Mouse (Mus musculus): ENCODE results near the gene Aar2. TPM values are rescaled to one million over a fixed set of nuclear protein-coding genes. Genes with fewer than 3 reads are reported as not detected.

Gene Aar2
- polyA plus RNA-seq, 1 experiment from 2014 or later, result 45.7 TPM

GRCm38 (mm10) chr2:156529726-156530125, 17.7 kb upstream of the Aar2 start:
- Histone ChIP-seq H3K9me3 (no peaks in the 10 kb centered on the region), H3K36me3 (peaks cover 59% of the 10 kb centered on the region), H3K4me1 (replicated peaks) (no peaks in the 10 kb centered on the region), H3K27me3 (0 out of 2 replicates have a peak, but pooled peaks cover 3% of the 10 kb centered on the region), H3K4me2 (no peak overlapping the region), H3K9ac (no peak overlapping the region), H3K27ac (no peak overlapping the region), H3K4me3 (no peak overlapping the region)
- no peak for ATAC-seq (ENCODE audit: low FRiP score)
- 64% methylated on average over 2 of the region's 2 CpGs for WGBS

- Histone ChIP-seq H3K4me3 (no peak overlapping the region), H3K27ac (no peak overlapping the region), H3K4me2 (no peak overlapping the region), H3K27me3 (0 out of 2 replicates have a peak, but pooled peaks cover 3% of the 10 kb centered on the region), H3K4me1 (replicated peaks) (no peaks in the 10 kb centered on the region), H3K36me3 (peaks cover 64% of the 10 kb centered on the region), H3K9ac (no peak overlapping the region), H3K9me3 (no peaks in the 10 kb centered on the region)
- WGBS, result 92% methylated on average over 2 of the region's 2 CpGs
- ATAC-seq (ENCODE audit: low FRiP score), result no peak
Measured at GRCm38 (mm10) chr2:156533160-156533559, 14.2 kb upstream of the Aar2 start.

- Histone ChIP-seq H3K9ac (no peak overlapping the region), H3K9me3 (no peaks in the 10 kb centered on the region), H3K4me2 (no peak overlapping the region), H3K4me1 (replicated peaks) (no peaks in the 10 kb centered on the region), H3K4me3 (no peak overlapping the region), H3K27ac (no peak overlapping the region), H3K27me3 (0 out of 2 replicates have a peak, but pooled peaks cover 2% of the 10 kb centered on the region), H3K36me3 (peaks cover 69% of the 10 kb centered on the region)
- WGBS, result 90% methylated on average over 7 of the region's 7 CpGs
- ATAC-seq (ENCODE audit: low FRiP score), result no peak
Measured at GRCm38 (mm10) chr2:156538817-156539555, 8.4 kb upstream of the Aar2 start.

- no peak for ATAC-seq (ENCODE audit: low FRiP score)
Measured at GRCm38 (mm10) chr2:156540991-156541390, 6.4 kb upstream of the Aar2 start.

GRCm38 (mm10) chr2:156542410-156542809, 5.0 kb upstream of the Aar2 start:
- Histone ChIP-seq H3K27ac (no peak overlapping the region), H3K4me3 (no peak overlapping the region), H3K9ac (no peak overlapping the region), H3K36me3 (peaks cover 41% of the 10 kb centered on the region), H3K9me3 (no peaks in the 10 kb centered on the region), H3K27me3 (0 out of 2 replicates have a peak, but pooled peaks cover 2% of the 10 kb centered on the region), H3K4me2 (no peak overlapping the region), H3K4me1 (replicated peaks) (peaks cover 5% of the 10 kb centered on the region)
- no peak for ATAC-seq (ENCODE audit: low FRiP score)
- WGBS, result 81% methylated on average over 8 of the region's 8 CpGs

More at GRCm38 (mm10) chr2:156540991-156541390, 6.4 kb upstream of the Aar2 start:
- H3K9ac ChIP-seq, result no peak overlapping the region
- 0 out of 2 replicates have a peak, but pooled peaks cover 2% of the 10 kb centered on the region for H3K27me3 ChIP-seq
- peaks cover 53% of the 10 kb centered on the region for H3K36me3 ChIP-seq
- no peak overlapping the region for H3K27ac ChIP-seq
- H3K4me1 ChIP-seq (replicated peaks), result no peaks in the 10 kb centered on the region
- 79% methylated on average over 7 of the region's 7 CpGs for WGBS
- no peaks in the 10 kb centered on the region for H3K9me3 ChIP-seq
- H3K4me2 ChIP-seq, result no peak overlapping the region
- H3K4me3 ChIP-seq, result no peak overlapping the region

GRCm38 (mm10) chr2:156543804-156544203, 3.6 kb upstream of the Aar2 start:
- no peak overlapping the region for H3K4me2 ChIP-seq
- no peak overlapping the region for H3K9ac ChIP-seq
- H3K27me3 ChIP-seq, result 0 out of 2 replicates have a peak, but pooled peaks cover 2% of the 10 kb centered on the region
- no peak overlapping the region for H3K27ac ChIP-seq
- no peak overlapping the region for H3K4me3 ChIP-seq
- no peak for ATAC-seq (ENCODE audit: low FRiP score)
- H3K36me3 ChIP-seq, result peaks cover 28% of the 10 kb centered on the region
- WGBS, result 80% methylated on average over 3 of the region's 3 CpGs
- no peaks in the 10 kb centered on the region for H3K9me3 ChIP-seq
- peaks cover 15% of the 10 kb centered on the region for H3K4me1 ChIP-seq (replicated peaks)

- H3K4me3 ChIP-seq, result no peak overlapping the region
- no peak overlapping the region for H3K9ac ChIP-seq
- ATAC-seq (ENCODE audit: low FRiP score), result no peak
- 89% methylated on average over 4 of the region's 4 CpGs for WGBS
- H3K27ac ChIP-seq, result no peak overlapping the region
- H3K4me1 ChIP-seq (replicated peaks), result peaks cover 23% of the 10 kb centered on the region
- no peak overlapping the region for H3K4me2 ChIP-seq
- peaks cover 56% of the 10 kb centered on the region for H3K36me3 ChIP-seq
- H3K27me3 ChIP-seq, result no peaks in the 10 kb centered on the region
- no peaks in the 10 kb centered on the region for H3K9me3 ChIP-seq
Measured at GRCm38 (mm10) chr2:156552421-156552820, 5.0 kb downstream of the Aar2 start.

- WGBS, result 92% methylated on average over 2 of the region's 2 CpGs
- peaks cover 62% of the 10 kb centered on the region for H3K36me3 ChIP-seq
- ATAC-seq (ENCODE audit: low FRiP score), result no peak
Measured at GRCm38 (mm10) chr2:156561808-156562207, 14.4 kb downstream of the Aar2 start.

GRCm38 (mm10) chr2:156563557-156563956, 16.2 kb downstream of the Aar2 start:
- 88% methylated on average over 5 of the region's 5 CpGs for WGBS
- Histone ChIP-seq H3K4me3 (no peak overlapping the region), H3K27me3 (no peaks in the 10 kb centered on the region), H3K27ac (no peak overlapping the region), H3K9me3 (no peaks in the 10 kb centered on the region), H3K4me1 (replicated peaks) (no peaks in the 10 kb centered on the region), H3K4me2 (no peak overlapping the region), H3K9ac (no peak overlapping the region; the same call in 1 of the 2 replicates), H3K36me3 (peaks cover 62% of the 10 kb centered on the region)
- ATAC-seq (ENCODE audit: low FRiP score), result no peak

More at GRCm38 (mm10) chr2:156561808-156562207, 14.4 kb downstream of the Aar2 start:
- H3K4me2 ChIP-seq, result no peak overlapping the region
- H3K4me3 ChIP-seq, result no peak overlapping the region
- no peaks in the 10 kb centered on the region for H3K9me3 ChIP-seq
- no peaks in the 10 kb centered on the region for H3K4me1 ChIP-seq (replicated peaks)
- no peak overlapping the region for H3K27ac ChIP-seq
- H3K9ac ChIP-seq, result no peak overlapping the region
- H3K27me3 ChIP-seq, result no peaks in the 10 kb centered on the region

- no peak overlapping the region for H3K4me3 ChIP-seq
- no peaks in the 10 kb centered on the region for H3K27me3 ChIP-seq
- H3K9me3 ChIP-seq, result no peaks in the 10 kb centered on the region
- H3K9ac ChIP-seq, result no peak overlapping the region
- no peak overlapping the region for H3K4me2 ChIP-seq
- peaks cover 56% of the 10 kb centered on the region for H3K36me3 ChIP-seq
- no peak overlapping the region for H3K27ac ChIP-seq
- 86% methylated on average over 2 of the region's 2 CpGs for WGBS
- ATAC-seq (ENCODE audit: low FRiP score), result no peak
- no peaks in the 10 kb centered on the region for H3K4me1 ChIP-seq (replicated peaks)
Measured at GRCm38 (mm10) chr2:156566512-156566911, 19.1 kb downstream of the Aar2 start.

GRCm38 (mm10) chr2:156568647-156569046, 21.3 kb downstream of the Aar2 start:
- H3K4me2 ChIP-seq, result no peak overlapping the region
- no peak overlapping the region for H3K27ac ChIP-seq
- H3K4me3 ChIP-seq, result no peak overlapping the region
- peaks cover 49% of the 10 kb centered on the region for H3K36me3 ChIP-seq
- no peaks in the 10 kb centered on the region for H3K27me3 ChIP-seq
- no peak for ATAC-seq (ENCODE audit: low FRiP score)
- no peaks in the 10 kb centered on the region for H3K9me3 ChIP-seq
- H3K9ac ChIP-seq, result no peak overlapping the region
- no peaks in the 10 kb centered on the region for H3K4me1 ChIP-seq (replicated peaks)
- WGBS, result 95% methylated on average over 7 of the region's 7 CpGs

GRCm38 (mm10) chr2:156569261-156569660, 21.9 kb downstream of the Aar2 start:
- no peak overlapping the region for H3K9ac ChIP-seq
- H3K27ac ChIP-seq, result no peak overlapping the region
- WGBS, result 95% methylated on average over 3 of the region's 3 CpGs
- H3K27me3 ChIP-seq, result no peaks in the 10 kb centered on the region
- no peaks in the 10 kb centered on the region for H3K9me3 ChIP-seq
- H3K4me1 ChIP-seq (replicated peaks), result no peaks in the 10 kb centered on the region
- no peak overlapping the region for H3K4me2 ChIP-seq
- no peak for ATAC-seq (ENCODE audit: low FRiP score)
- no peak overlapping the region for H3K4me3 ChIP-seq
- peaks cover 44% of the 10 kb centered on the region for H3K36me3 ChIP-seq

GRCm38 (mm10) chr2:156571521-156571920, 24.1 kb downstream of the Aar2 start:
- ATAC-seq (ENCODE audit: low FRiP score), result no peak
- H3K36me3 ChIP-seq, result peaks cover 33% of the 10 kb centered on the region
- no peak overlapping the region for H3K27ac ChIP-seq
- no peaks in the 10 kb centered on the region for H3K27me3 ChIP-seq
- H3K9ac ChIP-seq, result no peak overlapping the region
- H3K4me3 ChIP-seq, result no peak overlapping the region
- no peaks in the 10 kb centered on the region for H3K9me3 ChIP-seq
- H3K4me2 ChIP-seq, result no peak overlapping the region
- no peaks in the 10 kb centered on the region for H3K4me1 ChIP-seq (replicated peaks)
- 82% methylated on average over 6 of the region's 6 CpGs for WGBS

All from hindbrain, embryonic 13.5 days (tissue).